Mouse (Mus musculus) kidney, adult 2 months (tissue): ENCODE results near the gene Cradd. TPM values are rescaled to one million over a fixed set of nuclear protein-coding genes. Genes with fewer than 3 reads are reported as not detected.

ENCODE experiments used
- DNase-seq: peaks from one replicate; pipeline ENCODE4 v3.0.0; 2021
- H3K27ac ChIP-seq: fragments of 200-500 bp; 2 replicates; pipeline ENCODE4 v1.5.1; 2012; ENCODE audit warnings: low read depth, low read length, control low read depth, inconsistent platforms; ENCODE audit not compliant: insufficient read depth
- H3K27me3 ChIP-seq: fragments of 200-500 bp; replicated peaks from 2 replicates; pipeline ENCODE4 v1.6.1; 2012; ENCODE audit warnings: mild to moderate bottlenecking, moderate library complexity, low read length, inconsistent platforms; ENCODE audit not compliant: control insufficient read depth, insufficient read depth
- H3K36me3 ChIP-seq: fragments of 200-500 bp; 2 replicates; pipeline ENCODE4 v1.6.1; 2012; ENCODE audit warnings: mild to moderate bottlenecking, moderate library complexity, low read length, inconsistent platforms; ENCODE audit not compliant: control insufficient read depth, insufficient read depth
- H3K4me1 ChIP-seq: fragments of 200-500 bp; 2 replicates; pipeline ENCODE4 v1.6.1; 2011; ENCODE audit warnings: low read length; ENCODE audit not compliant: control insufficient read depth, insufficient read depth
- H3K4me3 ChIP-seq: fragments of 200-500 bp; 2 replicates; pipeline ENCODE4 v1.5.1; 2011; ENCODE audit warnings: mild to moderate bottlenecking, low read depth, low read length, control low read depth; ENCODE audit not compliant: insufficient read depth
- CTCF ChIP-seq: fragments of 200-500 bp; conservative IDR thresholded peaks from 2 replicates; pipeline ENCODE4 v1.5.1; 2011; ENCODE audit warnings: low read depth, mild to moderate bottlenecking, control low read depth, low read length, moderate library complexity, mixed read lengths; ENCODE audit not compliant: insufficient read depth, insufficient read length
- POLR2A ChIP-seq: fragments of 200-500 bp; IDR thresholded peaks from one replicate; pipeline ENCODE4 v1.6.1; 2011; ENCODE audit warnings: low read depth, low read length, control low read depth
- WGBS: fragments of 180-500 bp; shearing (Covaris S2); methylation state at CpG from one replicate; pipeline ENCODE4 v1.1.7; 2018; 5-methylcytosine and 5-hydroxymethylcytosine counted together
- polyA plus RNA-seq: library from polyadenylated mRNA; depleted of rRNA; stranded (reverse); fragments of >200 nt; gene quantifications from 2 replicates; pipeline ENCODE4 v1.2.3, GENCODE M21; 2012

Gene Cradd
- polyA plus RNA-seq, 1 experiment: 20.0 TPM

GRCm38 (mm10) chr10:95239196-95240069 is 84.5 kb downstream of the Cradd start:
- H3K4me3 ChIP-seq: no peak overlapping the region
- 80% methylated on average over 13 of the region's 13 CpGs for WGBS
- H3K4me1 ChIP-seq: 0 out of 2 replicates have a peak, but pooled peaks cover 6% of the 10 kb centered on the region
- no peaks in the 10 kb centered on the region for H3K27me3 ChIP-seq
- TF ChIP-seq CTCF (no peak), POLR2A (no peak)
- H3K27ac ChIP-seq: no peak overlapping the region
- DNase-seq: no peak
- H3K36me3 ChIP-seq: no peaks in the 10 kb centered on the region

GRCm38 (mm10) chr10:95238667-95239066 is 85.3 kb downstream of the Cradd start:
- WGBS: 53% methylated on average over 2 of the region's 2 CpGs
- H3K27me3 ChIP-seq: no peaks in the 10 kb centered on the region
- no peaks in the 10 kb centered on the region for H3K36me3 ChIP-seq
- no peak for DNase-seq
- no peak for TF ChIP-seq POLR2A
- 0 out of 2 replicates have a peak, but pooled peaks have one; percentile 12 for TF ChIP-seq CTCF
- no peak overlapping the region for H3K27ac ChIP-seq
- 0 out of 2 replicates have a peak, but pooled peaks cover 6% of the 10 kb centered on the region for H3K4me1 ChIP-seq
- H3K4me3 ChIP-seq: no peak overlapping the region

- 0 out of 2 replicates have a peak, but pooled peaks cover 6% of the 10 kb centered on the region for H3K4me1 ChIP-seq
- DNase-seq: peak; percentile 55
- H3K4me3 ChIP-seq: no peak overlapping the region
- no peak overlapping the region for H3K27ac ChIP-seq
- no peaks in the 10 kb centered on the region for H3K36me3 ChIP-seq
- no peaks in the 10 kb centered on the region for H3K27me3 ChIP-seq
- WGBS: 55% methylated on average over 8 of the region's 8 CpGs
- TF ChIP-seq POLR2A: no peak
- TF ChIP-seq CTCF: no peak
These were observed 87.7 kb downstream of the Cradd start for GRCm38 (mm10) chr10:95236226-95236625.

GRCm38 (mm10) chr10:95234661-95235060 is 89.3 kb downstream of the Cradd start:
- no peak for DNase-seq
- Histone ChIP-seq H3K36me3 (no peaks in the 10 kb centered on the region), H3K27ac (no peak overlapping the region), H3K4me3 (no peak overlapping the region), H3K27me3 (no peaks in the 10 kb centered on the region), H3K4me1 (0 out of 2 replicates have a peak, but pooled peaks cover 6% of the 10 kb centered on the region)
- TF ChIP-seq CTCF: no peak
- 83% methylated on average over 3 of the region's 3 CpGs for WGBS

- TF ChIP-seq POLR2A (no peak), CTCF (no peak)
- 67% methylated on average over 10 of the region's 10 CpGs for WGBS
- DNase-seq: no peak
- Histone ChIP-seq H3K4me1 (no peaks in the 10 kb centered on the region), H3K27me3 (no peaks in the 10 kb centered on the region), H3K4me3 (no peak overlapping the region), H3K36me3 (no peaks in the 10 kb centered on the region), H3K27ac (peak overlapping the region; percentile 93)
These were observed 90.9 kb downstream of the Cradd start for GRCm38 (mm10) chr10:95233044-95233443.

GRCm38 (mm10) chr10:95232554-95232953 is 91.4 kb downstream of the Cradd start:
- 52% methylated on average over 3 of the region's 3 CpGs for WGBS
- Histone ChIP-seq H3K27ac (peak overlapping the region; percentile 93), H3K4me3 (no peak overlapping the region), H3K4me1 (no peaks in the 10 kb centered on the region), H3K36me3 (no peaks in the 10 kb centered on the region), H3K27me3 (no peaks in the 10 kb centered on the region)
- TF ChIP-seq POLR2A (no peak), CTCF (no peak)
- peak; percentile 85 for DNase-seq

GRCm38 (mm10) chr10:95228192-95228591 is 95.7 kb downstream of the Cradd start:
- H3K27me3 ChIP-seq: no peaks in the 10 kb centered on the region
- no peak for DNase-seq
- 78% methylated on average over 6 of the region's 6 CpGs for WGBS

More at GRCm38 (mm10) chr10:95228192-95228591, 95.7 kb downstream of the Cradd start:
- Histone ChIP-seq H3K4me3 (no peak overlapping the region), H3K27ac (no peak overlapping the region), H3K4me1 (no peaks in the 10 kb centered on the region), H3K36me3 (no peaks in the 10 kb centered on the region)
- no peak for TF ChIP-seq POLR2A
- TF ChIP-seq CTCF: no peak
